Mouse (Mus musculus): ENCODE results near the gene Rbl2.

Gene Rbl2

DNA sequence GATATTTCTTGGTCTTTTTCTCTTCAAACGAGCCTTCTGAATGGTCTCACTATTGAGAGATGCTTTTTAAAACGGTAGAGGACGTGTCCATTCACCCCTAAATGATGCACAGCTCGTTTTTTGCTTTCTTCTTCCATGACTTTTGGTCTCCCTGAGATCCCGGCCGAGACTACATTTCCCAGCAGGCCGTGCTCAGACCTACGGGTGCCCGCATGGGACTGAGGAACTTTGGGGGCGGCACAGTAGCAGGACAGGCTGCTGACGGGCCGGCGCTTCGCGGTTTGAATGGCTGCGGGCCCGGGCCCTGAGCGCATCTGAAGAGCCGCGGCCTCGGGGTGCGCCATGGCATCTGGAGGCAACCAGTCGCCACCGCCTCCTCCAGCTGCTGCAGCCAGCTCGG lies at the start of gene Rbl2:
Rbl2 (plus strand) TSS at position 224 of the 400 bp plus-strand sequence.
- peak; percentile 96 for DNase-seq

DNA sequence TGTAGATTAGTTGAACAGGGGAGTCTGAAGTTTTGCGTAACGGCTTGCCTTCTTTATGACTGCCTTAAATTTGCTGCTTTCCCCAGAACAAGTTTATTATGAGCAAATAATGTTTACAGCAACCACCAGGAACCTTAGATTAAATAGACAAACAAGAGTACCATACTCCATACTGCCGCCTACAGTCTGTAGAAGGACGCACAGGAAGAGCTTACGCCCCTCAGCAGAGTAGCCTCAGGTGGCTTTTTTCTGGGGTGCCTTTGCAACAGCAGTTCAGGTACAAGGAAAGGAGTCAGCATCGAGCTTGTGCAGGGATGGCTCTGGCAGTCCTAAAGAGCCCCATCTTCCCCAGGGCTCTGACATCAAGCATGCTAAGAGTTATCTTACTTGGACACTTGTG lies 35.4 kb upstream of the Rbl2 start:
- DNase-seq = no peak

DNA sequence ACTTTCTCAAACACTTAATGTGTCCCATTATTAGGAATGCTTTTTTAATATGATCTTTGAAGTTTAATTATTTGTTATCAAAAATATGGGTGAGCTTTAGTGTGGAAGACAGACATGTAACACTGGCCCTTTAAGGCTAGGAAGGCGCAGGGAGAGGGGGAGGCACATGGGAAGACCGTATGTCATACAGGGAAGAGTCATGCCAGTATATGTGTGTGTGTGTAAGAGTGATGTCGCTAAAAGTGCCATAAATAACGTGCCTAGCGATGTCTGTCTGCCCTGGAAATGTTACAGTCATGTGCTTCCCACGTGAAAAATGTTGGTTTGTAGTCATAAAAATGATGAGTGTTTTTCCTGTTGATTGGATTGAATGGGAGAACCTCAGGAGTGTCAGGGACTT lies 33.0 kb upstream of the Rbl2 start:
- DNase-seq = peak; percentile 11

DNA sequence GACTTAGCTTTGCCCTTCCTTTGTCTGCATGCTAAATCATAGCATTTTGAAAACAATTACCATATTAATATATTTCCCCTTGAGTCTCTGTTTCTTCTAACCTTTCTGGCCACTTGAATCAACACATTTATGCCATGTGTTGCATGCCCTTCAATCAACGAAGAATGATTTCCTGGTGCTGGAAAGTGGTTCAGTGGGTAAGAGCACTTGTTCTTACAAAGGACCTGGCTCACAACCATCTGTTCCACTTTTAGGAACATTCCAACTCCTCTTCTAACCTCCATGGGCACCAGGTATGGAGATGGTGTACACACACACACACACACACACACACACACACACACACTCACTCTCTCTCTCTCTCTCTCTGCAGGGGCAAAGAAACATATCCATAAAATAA lies 31.2 kb upstream of the Rbl2 start:
- no peak for DNase-seq

DNA sequence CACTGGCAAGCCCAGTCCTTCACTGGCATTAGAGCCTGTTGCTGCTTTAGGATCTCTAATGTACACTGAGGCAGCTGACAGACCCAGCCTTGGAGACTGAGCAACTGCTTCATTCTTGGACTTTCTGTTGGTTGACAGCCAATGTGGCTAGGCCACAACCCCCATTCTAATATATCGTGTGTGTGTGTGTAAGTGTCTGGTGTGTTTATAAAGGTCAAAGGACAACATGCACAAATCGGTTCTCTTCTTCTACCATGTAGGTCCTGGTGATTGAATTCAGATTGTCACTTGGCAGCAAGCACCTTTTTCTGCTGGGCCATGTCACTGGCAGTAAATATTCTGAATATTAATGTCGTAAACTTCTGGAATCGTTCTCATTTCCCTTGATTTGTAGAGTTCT lies 23.5 kb upstream of the Rbl2 start:
- DNase-seq = peak; percentile 29

DNA sequence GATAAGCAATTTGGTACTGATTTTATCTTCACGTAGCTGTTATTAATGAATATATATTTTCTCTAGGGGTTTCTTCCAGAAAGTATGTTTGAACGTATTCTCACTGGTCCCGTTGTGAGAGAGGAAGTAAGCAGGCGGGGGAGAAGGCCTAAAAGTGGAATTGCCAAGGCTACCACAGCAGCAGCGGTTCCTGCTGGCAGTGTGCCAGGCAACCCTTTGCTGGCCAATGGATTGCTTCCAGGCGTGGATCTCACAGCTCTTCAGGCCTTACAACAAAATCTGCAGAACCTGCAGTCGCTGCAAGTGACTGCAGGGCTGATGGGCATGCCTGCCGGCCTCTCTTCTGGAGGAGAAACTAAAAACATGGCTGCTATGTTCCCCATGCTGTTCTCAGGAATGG lies 18.8 kb upstream of the Rbl2 start:
- peak; percentile 86 for DNase-seq

DNA sequence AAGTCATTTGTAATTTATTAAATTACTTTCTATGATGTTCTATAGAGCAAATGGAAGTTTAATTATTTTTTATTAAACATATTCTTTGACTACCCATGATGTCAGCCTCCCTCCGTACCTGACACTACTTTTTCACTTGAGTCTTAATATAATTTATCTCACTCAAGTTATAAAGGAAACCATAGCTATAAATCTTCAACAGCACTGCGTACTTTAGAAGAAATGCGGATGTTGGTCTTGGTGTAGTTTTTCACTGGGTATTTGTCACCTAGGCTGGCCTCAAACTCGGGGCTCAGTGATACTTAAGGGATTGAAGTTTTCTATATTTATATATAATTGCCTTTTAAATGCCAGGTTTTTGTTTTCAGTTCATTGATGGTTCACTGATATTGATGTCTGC lies 15.4 kb upstream of the Rbl2 start:
- no peak for DNase-seq

DNA sequence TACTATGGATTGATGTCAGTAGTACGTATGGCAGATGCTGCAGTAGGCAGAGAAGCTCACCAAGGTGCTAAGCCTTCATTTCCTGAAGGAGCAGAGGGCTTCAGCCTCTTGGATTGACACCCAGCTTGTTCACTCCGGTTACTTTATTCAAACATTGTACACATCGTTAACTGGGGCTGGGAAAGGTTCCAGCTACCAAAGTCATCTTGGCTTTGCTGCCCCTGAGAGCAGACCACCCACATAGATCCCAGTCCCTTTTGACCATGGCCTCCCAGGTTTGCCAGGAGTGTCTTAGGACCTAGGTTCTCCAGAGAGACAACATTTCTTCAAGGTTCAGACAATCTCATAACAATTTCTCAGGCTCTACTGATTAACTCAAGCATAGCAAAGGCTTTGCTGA lies 13.0 kb upstream of the Rbl2 start:
- DNase-seq = no peak

DNA sequence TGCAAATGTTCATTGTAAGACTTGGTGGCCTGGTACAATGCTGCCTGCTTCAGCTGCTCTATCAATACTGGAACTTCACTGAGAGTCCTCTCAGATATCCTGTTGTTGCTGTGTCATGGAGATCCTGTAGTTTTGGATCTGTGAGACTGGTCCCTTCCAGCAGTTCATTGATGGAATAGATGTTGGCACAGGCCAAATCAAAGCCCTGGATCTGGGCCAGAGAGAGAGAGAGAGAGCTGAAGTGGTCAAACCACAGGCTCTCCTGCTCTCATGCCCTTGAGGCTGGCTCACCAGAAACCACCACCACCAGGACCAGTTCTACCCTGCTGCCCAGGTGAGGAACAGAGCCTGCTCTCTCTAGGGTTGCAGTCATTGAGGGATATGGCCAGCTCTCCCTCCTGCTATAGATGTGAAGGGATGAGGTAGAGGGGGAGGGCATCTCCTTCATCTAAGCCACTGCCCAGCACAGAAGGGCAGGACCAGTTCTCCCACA lies 10.7 kb upstream of the Rbl2 start:
- DNase-seq = no peak

DNA sequence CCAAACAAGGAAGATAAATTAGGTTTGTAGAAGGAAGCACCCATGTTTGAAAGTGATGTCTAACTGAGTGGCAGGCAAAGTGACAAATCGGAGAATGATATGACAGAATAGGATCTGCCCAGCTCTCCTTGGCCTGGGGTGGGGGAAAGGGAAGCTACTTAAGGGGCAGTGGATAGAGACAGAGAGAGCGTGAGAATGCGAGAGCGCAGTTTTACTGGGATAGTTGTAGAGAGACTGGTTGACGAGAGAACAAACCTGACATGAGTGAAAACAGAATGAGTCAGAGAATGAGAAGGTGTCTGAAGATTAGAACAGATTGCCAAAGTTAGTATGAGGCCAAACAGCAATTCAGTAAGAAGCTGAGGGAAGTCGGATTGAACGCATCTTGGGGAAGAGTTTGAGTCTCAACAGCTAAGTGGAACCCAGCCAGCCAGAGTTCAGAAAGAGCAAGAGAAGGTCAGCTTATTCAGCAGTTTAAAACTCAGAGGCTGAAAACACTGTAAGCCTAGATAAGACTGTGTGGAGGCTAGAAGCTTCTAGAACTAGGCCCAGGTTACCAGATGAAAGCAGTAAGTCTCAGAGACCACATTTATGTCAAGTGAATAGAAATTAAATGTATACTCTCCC lies 9.9 kb upstream of the Rbl2 start:
- DNase-seq = peak; percentile 52

DNA sequence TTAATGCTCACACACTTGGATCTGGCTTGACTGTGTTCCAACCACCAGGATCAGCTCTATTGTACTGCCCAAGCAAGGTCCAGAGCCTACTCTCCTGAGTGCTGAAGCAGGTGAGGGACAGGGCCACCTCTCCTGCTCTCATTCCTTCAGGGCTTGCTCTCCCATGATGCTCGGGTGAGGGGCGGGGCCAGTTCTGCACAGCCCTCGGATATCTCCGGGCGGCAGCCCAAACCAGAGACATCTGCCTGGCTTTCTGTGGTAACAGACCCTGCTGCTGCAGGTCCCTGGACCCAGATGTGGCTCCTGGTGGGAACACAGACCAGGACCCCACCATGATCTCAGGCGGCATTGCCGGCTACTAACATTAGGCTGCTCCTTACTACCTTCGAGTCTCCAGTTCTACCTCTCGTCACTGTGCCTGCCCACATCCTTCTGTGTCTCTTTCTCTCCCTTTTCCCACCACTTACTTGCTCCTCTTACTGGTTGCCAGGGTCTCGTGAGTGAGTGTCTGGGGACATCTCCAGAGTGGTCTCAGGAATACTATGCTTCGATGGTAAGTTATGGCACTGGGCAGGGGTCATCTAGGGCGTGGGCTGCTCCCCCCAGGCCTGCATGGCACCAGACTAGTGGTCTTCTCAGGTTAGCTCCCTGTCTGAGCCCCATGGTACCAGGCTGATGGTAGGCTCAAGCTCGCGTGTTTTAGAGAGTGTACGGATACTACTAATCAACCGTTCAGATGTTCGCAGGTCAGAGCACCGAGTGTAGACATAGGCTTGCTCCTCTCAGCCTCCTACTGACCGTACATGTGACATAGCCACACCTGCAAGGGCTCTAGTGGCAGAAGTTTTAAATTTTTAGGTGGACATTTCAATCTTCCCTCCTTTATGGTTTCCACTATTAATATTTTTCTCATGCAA lies 9.0 kb upstream of the Rbl2 start:
- no peak for DNase-seq

DNA sequence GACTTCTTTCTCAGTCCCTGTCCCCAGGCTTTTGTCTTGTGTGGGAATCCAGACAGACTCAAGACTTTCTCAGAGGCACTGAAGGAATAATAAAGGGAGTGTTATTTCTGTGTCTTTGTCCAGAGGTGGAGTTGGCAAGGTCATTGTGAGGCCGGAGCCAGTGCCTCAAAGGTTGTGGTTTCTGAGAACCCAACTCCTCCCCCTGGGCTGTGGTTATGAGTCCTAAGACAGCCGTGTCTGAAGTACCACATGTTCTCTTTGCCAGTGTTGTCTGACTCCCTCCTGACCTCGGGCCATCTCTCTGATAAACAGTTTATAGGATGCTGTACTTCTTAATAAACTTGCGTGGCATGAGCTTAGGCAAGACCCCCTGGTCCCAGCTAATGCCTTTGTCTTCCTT lies 4.7 kb upstream of the Rbl2 start:
- DNase-seq = no peak

DNA sequence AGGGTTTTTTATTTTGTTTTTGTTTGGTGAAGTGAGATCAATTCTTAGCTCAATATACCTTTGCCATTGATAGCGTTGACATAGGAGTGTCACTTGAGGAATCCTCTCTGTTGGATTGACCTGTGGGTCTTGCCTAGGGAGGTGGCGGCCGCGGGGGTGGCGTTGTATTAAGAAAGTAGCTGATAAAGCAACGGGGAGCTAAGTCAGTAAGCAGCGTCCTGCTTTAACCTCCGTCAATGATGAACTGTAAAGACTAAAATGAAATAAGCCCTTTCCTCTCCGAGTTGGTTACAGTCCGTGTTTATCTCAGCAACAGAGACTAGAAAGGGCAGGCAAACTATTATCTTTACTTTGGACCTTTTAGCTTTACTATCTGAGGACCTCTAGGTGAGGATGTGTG lies 450 bp upstream of the Rbl2 start:
- DNase-seq = peak; percentile 24

DNA sequence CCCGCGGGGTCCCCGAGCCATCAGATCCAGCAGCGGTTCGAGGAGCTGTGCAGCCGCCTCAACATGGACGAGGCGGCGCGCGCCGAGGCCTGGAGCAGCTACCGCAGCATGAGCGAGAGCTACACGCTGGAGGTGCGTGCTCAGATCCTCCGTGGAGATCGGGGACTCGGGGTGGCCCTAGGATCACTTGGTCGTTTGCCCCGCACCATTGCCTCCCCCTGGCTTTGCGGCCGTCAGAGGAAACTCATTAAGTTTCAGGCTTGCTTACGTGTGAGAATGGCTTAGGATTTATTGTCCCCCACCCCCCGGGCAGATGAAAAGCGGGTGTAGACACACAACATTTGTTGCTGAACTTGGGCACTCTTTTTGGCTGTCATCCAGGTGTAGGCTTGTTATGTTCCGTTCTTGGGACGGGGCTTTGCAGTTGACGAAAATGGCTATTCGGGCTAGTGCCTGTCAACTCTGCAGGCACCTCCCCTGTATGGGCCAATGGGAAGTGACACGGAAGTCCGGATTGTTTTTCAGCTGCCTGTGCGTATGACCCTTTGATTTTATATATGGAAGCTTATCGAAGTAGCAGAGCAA lies 510 bp downstream of the Rbl2 start:
- peak; percentile 92 for DNase-seq

DNA sequence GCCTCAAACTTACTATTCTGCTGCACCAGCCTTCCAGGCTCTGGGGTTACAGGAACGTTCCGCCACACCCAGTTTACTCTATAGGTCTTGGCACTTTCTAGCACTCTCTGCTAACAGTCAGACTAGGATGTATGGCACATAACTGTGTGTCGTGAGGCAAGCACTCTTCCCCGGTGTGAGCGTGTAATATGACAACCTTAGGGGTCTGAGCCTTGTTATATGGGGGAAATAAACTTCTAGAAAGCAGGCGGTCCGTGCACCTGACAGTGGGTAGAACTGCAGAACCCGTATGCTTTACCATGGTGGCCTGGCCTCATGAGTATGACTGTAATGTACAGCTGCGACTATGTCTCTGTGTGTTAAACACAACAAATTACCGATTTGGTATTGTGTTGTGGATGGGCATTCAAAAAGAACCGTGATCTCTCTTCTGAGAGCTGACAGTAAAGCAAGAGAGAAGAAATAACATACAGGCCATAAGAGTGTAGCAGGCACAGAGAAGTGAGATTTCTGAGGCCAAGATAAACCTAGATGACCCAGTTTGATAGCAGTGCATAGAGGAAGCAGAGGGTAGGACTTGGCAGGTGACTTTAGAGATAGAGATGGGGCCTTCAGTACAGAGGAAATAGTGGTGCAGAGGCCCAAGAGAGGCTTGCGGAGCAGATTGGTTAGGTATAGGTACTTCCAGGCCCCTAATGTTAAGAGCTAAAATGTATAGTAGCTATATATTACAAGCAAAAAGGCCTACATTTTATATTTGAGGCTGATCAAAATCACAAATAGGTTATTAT lies 7.4 kb downstream of the Rbl2 start:
- no peak for DNase-seq

DNA sequence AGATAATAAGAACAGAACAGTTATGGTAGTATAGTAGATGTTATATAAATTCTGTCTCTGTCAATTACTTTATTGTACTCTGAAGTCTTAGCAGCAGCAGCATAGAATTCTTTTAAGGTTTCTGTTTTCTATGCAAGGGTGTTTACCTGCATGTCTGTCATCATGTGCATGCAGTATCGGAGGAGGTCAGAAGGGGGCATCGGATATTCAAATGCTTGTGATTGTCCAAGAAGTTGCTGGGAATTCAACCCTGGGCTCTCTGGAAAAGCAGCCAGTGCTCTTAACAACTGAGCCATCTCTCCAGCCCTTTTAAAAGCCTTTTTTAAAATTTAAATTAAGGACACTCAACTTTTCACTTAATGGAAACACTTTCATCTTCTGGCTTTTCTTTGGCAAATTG lies 9.8 kb downstream of the Rbl2 start:
- DNase-seq = no peak

DNA sequence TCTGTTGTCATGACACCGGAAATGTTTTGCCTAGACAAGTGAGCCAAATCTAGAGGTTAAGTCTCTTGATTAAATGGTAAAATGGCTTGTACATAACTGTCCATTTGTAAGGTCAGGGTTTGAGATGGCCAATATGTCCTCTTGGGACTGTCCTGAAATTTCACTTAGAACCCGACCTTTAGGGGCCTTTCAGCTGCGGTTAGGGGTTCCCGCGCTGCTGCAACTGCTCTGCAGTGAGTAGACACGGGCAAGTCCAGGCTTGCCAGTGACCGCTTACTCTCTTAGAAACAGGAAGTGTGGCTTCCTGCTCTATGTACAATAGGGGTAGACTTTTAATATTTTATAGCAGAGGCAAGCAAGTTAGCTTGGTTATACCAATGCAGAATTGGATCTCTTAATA lies 12.1 kb downstream of the Rbl2 start:
- DNase-seq = no peak

DNA sequence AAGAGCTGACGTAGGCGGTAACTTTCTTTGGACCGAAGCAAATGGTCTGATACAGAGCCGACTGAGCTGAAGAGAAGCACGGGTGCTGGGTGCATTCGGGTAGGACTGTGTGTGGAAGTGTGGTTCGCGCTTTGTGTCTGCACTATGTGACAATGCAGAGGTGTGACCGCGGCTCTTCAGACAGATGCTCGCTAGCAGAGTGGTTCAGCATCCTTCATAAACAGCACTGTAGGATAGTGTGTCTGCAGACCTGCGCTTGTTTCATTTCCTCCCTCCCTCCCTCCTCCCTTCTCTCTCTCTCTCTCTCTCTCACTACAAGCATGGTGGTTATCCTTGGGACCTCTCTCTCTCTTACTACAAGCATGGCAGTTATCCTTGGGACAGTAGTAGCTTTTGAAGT lies 12.6 kb downstream of the Rbl2 start:
- DNase-seq = no peak

DNA sequence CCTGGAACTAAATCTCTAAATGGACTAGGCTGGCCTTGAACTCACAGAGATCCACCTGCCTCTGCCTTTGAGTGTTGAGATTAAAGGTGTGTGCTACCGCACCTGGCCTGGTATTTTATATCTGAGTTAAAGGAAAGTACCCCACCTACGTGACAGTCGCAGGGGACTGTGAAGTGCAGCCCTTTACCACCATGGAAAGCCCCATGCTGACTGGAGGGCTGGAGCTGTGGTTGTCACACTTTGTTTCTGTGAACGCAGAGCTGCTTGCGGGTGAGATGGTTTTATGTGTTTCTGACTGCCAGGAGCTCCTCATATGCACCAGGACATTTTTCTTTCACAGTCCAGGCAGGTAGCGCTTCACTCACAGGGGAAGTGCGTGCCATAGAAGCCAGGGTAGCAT lies 18.6 kb downstream of the Rbl2 start:
- DNase-seq = no peak

DNA sequence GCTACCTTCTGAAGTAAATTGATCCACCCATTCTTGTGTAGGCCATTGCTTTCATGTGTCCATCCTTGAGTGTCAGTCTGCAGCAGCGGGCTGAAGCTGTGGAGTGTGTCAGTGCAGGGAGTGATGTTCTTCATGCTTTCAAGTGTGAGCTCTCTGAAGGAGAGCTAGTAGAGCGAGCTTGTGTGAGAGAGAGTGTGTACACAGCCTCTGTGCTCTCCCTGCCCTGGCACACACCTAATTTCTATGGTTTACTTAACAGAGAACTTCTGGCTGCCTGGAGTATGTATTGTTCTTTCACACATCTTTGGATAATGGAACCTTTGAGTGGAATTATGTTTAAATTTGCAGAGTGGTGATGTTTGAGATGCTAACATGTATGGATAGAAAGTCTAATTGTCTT lies 19.7 kb downstream of the Rbl2 start:
- no peak for DNase-seq

DNA sequence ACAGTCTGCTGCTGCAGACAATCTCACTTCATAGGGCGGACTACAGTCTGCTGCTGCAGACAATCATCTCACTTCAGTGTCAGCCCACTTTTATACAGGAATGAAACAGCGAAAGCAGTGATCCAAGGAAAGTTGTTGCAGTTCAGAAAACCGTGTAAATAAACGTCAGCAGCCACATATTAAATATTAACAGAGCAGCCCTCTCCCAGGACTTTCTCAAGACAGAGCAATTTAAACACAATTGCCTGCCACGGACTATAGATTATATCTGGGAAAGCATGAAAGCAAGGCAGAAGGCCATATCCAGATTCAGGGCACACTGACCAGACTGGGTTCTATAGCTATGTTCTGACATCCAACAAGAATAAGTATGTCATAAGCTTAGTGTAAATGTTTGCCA lies 24.3 kb downstream of the Rbl2 start:
- peak; percentile 64 for DNase-seq

DNA sequence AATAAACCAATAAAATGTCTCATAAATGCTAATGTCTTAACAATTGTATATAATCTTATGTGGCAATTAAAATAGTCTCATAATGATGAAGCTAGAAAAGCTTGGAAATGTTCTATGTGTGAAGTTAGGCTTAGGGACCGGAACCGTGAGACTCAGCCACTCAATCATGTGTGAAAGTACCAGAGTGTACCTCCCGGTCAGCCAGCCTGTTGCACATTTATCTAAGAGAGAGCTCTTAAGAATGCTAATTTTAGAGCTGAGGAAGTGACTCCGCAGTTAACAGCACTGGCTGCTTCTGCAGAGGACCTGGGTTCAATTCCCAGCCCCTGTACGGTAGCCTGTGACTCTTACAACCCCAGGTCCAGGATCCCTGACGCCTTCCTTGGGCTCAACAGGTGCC lies 28.2 kb downstream of the Rbl2 start:
- DNase-seq = peak; percentile 34

DNA sequence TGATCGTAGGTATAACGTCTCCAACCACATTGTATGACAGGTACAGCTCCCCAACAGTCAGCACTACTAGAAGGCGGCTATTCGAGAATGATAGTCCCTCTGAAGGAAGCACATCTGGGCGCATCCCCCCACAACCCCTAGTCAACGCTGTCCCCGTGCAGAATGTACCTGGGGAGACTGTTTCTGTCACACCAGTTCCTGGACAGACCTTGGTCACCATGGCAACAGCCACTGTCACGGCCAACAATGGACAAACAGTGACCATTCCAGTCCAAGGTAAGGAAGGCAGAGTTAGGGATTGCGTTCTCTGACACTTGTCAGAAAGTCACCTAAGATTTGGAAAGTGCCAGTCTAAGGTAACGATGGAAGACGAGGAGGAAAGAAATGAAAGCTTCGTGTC lies 36.4 kb downstream of the Rbl2 start:
- DNase-seq = no peak

All from kidney, postnatal 14 days (tissue).